Mouse (Mus musculus): ENCODE results near the gene Rftn1.

Rftn1 gene

GRCm38 (mm10) chr17:50069897-50070636 is 120.4 kb downstream of the Rftn1 start:
- ATAC-seq (ENCODE audit: insufficient number of reproducible peaks, low FRiP score, low TSS enrichment): no peak

- no peak for ATAC-seq (ENCODE audit: insufficient number of reproducible peaks, low FRiP score, low TSS enrichment)
Measured at GRCm38 (mm10) chr17:50069205-50069604, 121.3 kb downstream of the Rftn1 start.

- no peak for ATAC-seq (ENCODE audit: insufficient number of reproducible peaks, low FRiP score, low TSS enrichment)
Measured at GRCm38 (mm10) chr17:50068681-50069138, 121.8 kb downstream of the Rftn1 start.

GRCm38 (mm10) chr17:50067774-50068680 is 122.4 kb downstream of the Rftn1 start:
- no peak for ATAC-seq (ENCODE audit: insufficient number of reproducible peaks, low FRiP score, low TSS enrichment)

GRCm38 (mm10) chr17:50066822-50067713 is 123.4 kb downstream of the Rftn1 start:
- ATAC-seq (ENCODE audit: insufficient number of reproducible peaks, low FRiP score, low TSS enrichment): no peak

- ATAC-seq (ENCODE audit: insufficient number of reproducible peaks, low FRiP score, low TSS enrichment): no peak
Measured at GRCm38 (mm10) chr17:50063832-50064627, 126.4 kb downstream of the Rftn1 start.

GRCm38 (mm10) chr17:50062649-50063048 is 127.8 kb downstream of the Rftn1 start:
- ATAC-seq (ENCODE audit: insufficient number of reproducible peaks, low FRiP score, low TSS enrichment): no peak

GRCm38 (mm10) chr17:50061446-50061845 is 129.0 kb downstream of the Rftn1 start:
- no peak for ATAC-seq (ENCODE audit: insufficient number of reproducible peaks, low FRiP score, low TSS enrichment)

- ATAC-seq (ENCODE audit: insufficient number of reproducible peaks, low FRiP score, low TSS enrichment): no peak
Measured at GRCm38 (mm10) chr17:50060220-50060619, 130.3 kb downstream of the Rftn1 start.

GRCm38 (mm10) chr17:50059417-50059816 is 131.1 kb downstream of the Rftn1 start:
- ATAC-seq (ENCODE audit: insufficient number of reproducible peaks, low FRiP score, low TSS enrichment): no peak

- ATAC-seq (ENCODE audit: insufficient number of reproducible peaks, low FRiP score, low TSS enrichment): no peak
Measured at GRCm38 (mm10) chr17:50055154-50055756, 135.2 kb downstream of the Rftn1 start.

- ATAC-seq (ENCODE audit: insufficient number of reproducible peaks, low FRiP score, low TSS enrichment): no peak
Measured at GRCm38 (mm10) chr17:50054586-50054985, 135.9 kb downstream of the Rftn1 start.

GRCm38 (mm10) chr17:50053961-50054360 is 136.5 kb downstream of the Rftn1 start:
- ATAC-seq (ENCODE audit: insufficient number of reproducible peaks, low FRiP score, low TSS enrichment): no peak

- ATAC-seq (ENCODE audit: insufficient number of reproducible peaks, low FRiP score, low TSS enrichment): no peak
Measured at GRCm38 (mm10) chr17:50052741-50053468, 137.6 kb downstream of the Rftn1 start.

GRCm38 (mm10) chr17:50050456-50050855 is 140.0 kb downstream of the Rftn1 start:
- ATAC-seq (ENCODE audit: insufficient number of reproducible peaks, low FRiP score, low TSS enrichment): no peak

- no peak for ATAC-seq (ENCODE audit: insufficient number of reproducible peaks, low FRiP score, low TSS enrichment)
Measured at GRCm38 (mm10) chr17:50048209-50048608, 142.3 kb downstream of the Rftn1 start.

- ATAC-seq (ENCODE audit: insufficient number of reproducible peaks, low FRiP score, low TSS enrichment): no peak
Measured at GRCm38 (mm10) chr17:50047182-50047581, 143.3 kb downstream of the Rftn1 start.

- no peak for ATAC-seq (ENCODE audit: insufficient number of reproducible peaks, low FRiP score, low TSS enrichment)
Measured at GRCm38 (mm10) chr17:50040727-50041410, 149.6 kb downstream of the Rftn1 start.
